Mouse (Mus musculus) limb, embryonic 14.5 days (tissue): Measurements from ENCODE around the gene Acbd3. TPM values are rescaled to one million over a fixed set of nuclear protein-coding genes. Genes with fewer than 3 reads are reported as not detected.
A peak's percentile ranks its signal among the peaks of the same experiment; 100 is the strongest.

ENCODE experiments used
- ATAC-seq: fragments of 200-750 bp; cut with Nextera tagmentation; 2 replicates; pipeline ENCODE4 v1.8.0; 2017; ENCODE audit warnings: low read depth, moderate number of reproducible peaks, moderate TSS enrichment; ENCODE audit not compliant: low FRiP score
- DNase-seq: peaks from one replicate; pipeline ENCODE4 v3.0.0-alpha.2; 2015; ENCODE audit warnings: low spot score
- H3K27ac ChIP-seq: fragments of 300-500 bp; sonication (generic); replicated peaks from 2 replicates; pipeline ENCODE4 v1.5.1; 2014; ENCODE audit warnings: low read depth, mild to moderate bottlenecking, low read length, moderate library complexity, mixed read lengths
- H3K27me3 ChIP-seq: fragments of 300-500 bp; sonication (generic); 2 replicates; pipeline ENCODE4 v1.6.1; 2014; ENCODE audit warnings: low read length, mixed read lengths; ENCODE audit not compliant: control insufficient read depth, insufficient read depth
- H3K36me3 ChIP-seq: fragments of 300-500 bp; sonication (generic); 2 replicates; pipeline ENCODE4 v1.6.1; 2014; ENCODE audit warnings: mild to moderate bottlenecking, low read length, moderate library complexity, mixed read lengths; ENCODE audit not compliant: control insufficient read depth, insufficient read depth
- H3K4me1 ChIP-seq: fragments of 300-500 bp; sonication (generic); 2 replicates; pipeline ENCODE4 v1.6.1; 2014; ENCODE audit warnings: antibody characterized with exemption, low read length, mixed read lengths; ENCODE audit not compliant: control insufficient read depth, insufficient read depth
- H3K4me2 ChIP-seq: fragments of 300-500 bp; sonication (generic); replicated peaks from 2 replicates; pipeline ENCODE4 v1.6.1; 2014; ENCODE audit warnings: low read depth, mild to moderate bottlenecking, low read length, moderate library complexity; ENCODE audit not compliant: severe bottlenecking
- H3K4me3 ChIP-seq: fragments of 300-500 bp; sonication (generic); replicated peaks from 2 replicates; pipeline ENCODE4 v1.5.1; 2014; ENCODE audit warnings: low read length
- H3K9ac ChIP-seq: fragments of 300-500 bp; sonication (generic); 2 replicates; pipeline ENCODE4 v1.6.1; 2014; ENCODE audit warnings: mild to moderate bottlenecking, low read depth, low read length, moderate library complexity; ENCODE audit not compliant: severe bottlenecking
- H3K9me3 ChIP-seq: fragments of 300-500 bp; sonication (generic); 2 replicates; pipeline ENCODE4 v1.6.1; 2016; ENCODE audit warnings: low read length; ENCODE audit not compliant: control insufficient read depth
- POLR2A ChIP-seq: fragments of 200-500 bp; IDR thresholded peaks from 2 replicates; pipeline ENCODE4 v1.8.0; 2012; ENCODE audit warnings: inconsistent platforms, mild to moderate bottlenecking, moderate library complexity, borderline replicate concordance; ENCODE audit not compliant: insufficient read depth, insufficient read length; ENCODE audit errors: extremely low read depth
- WGBS: fragments of 180-500 bp; shearing (Covaris S2); extraction: QIAGEN DNeasy Blood & Tissue Kit; methylation state at CpG from one replicate; pipeline ENCODE4 v1.1.7; 2014; 5-methylcytosine and 5-hydroxymethylcytosine counted together
- polyA plus RNA-seq, 2 experiments: library from polyadenylated mRNA; depleted of rRNA in 1 of 2; stranded (reverse) in 1 of 2; unstranded in 1 of 2; fragments of >200 nt; fragmentation: Nextera tagmentation in 1 of 2; extraction: Ambion mirVana in 1 of 2; gene quantifications; 2 replicates each; pipeline versions ENCODE4 v1.2.1 to v1.2.3; 2012 to 2014

Acbd3 gene
- polyA plus RNA-seq, 2 experiments = 29.4 to 41.9 TPM

DNA sequence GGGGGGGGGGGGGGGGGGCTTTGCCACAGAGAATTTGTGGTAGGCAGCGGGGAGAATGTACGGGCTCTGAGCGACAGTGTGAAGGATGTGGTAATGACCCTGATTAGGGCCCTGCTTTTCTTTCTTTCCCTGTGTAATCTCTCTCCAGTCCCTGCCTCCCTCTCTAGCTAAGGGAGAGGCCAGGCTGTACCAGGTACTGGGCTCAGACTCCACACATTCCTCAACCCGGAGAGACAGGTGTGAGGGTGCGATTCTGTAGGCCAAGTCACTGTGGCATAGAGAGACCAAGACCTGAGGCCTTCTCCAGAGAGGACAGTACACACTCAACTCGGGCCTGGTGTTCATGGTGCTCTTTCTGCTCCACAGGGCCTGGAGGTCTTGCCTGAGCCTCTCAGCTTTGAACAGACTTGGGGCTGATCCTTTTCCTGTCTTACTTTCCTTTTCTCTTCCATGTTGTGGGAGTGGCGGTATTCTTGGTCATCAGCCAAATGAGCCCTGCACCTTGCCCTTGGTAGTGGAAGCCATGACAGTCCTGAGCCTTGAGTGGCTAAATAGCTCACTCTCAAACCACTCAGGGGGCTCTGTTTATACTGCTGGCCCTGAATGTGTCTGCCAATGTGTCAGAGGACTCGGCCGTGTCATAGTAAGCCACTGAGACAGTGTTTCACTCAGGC lies 57.2 kb downstream of the Acbd3 start:
- no peaks in the 10 kb centered on the region for H3K27me3 ChIP-seq
- H3K9me3 ChIP-seq = no peaks in the 10 kb centered on the region
- no peak for DNase-seq
- ATAC-seq = no peak
- H3K4me1 ChIP-seq = no peaks in the 10 kb centered on the region
- no peak for TF ChIP-seq POLR2A
- no peak overlapping the region for H3K27ac ChIP-seq
- no peak overlapping the region for H3K9ac ChIP-seq
- H3K4me2 ChIP-seq = no peak overlapping the region
- no peaks in the 10 kb centered on the region for H3K36me3 ChIP-seq
- WGBS = 67% methylated on average over 9 of the region's 9 CpGs
- H3K4me3 ChIP-seq = no peak overlapping the region

DNA sequence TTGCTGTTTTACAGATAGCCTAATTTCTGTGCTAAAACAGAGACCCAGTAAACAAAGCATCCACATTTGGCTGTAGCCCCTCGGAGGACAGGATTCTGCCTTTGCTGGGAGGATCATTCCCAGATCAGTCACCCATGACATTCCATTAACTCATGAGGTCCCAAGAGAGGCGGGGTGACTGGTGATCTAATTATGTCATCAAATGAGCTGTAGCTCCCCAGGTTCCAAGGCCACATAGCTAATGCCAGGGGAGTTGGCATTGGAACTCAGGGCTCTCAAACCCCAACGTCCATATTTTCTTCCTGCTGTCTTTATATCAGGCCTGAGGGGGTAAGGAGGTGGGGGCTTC lies 57.7 kb downstream of the Acbd3 start:
- ATAC-seq (no peak), DNase-seq (no peak)
- no peak overlapping the region for H3K9ac ChIP-seq
- no peak overlapping the region for H3K27ac ChIP-seq
- H3K9me3 ChIP-seq = no peaks in the 10 kb centered on the region
- H3K4me3 ChIP-seq = no peak overlapping the region
- TF ChIP-seq POLR2A = no peak
- no peaks in the 10 kb centered on the region for H3K27me3 ChIP-seq
- H3K4me2 ChIP-seq = no peak overlapping the region
- H3K36me3 ChIP-seq = no peaks in the 10 kb centered on the region
- no peaks in the 10 kb centered on the region for H3K4me1 ChIP-seq
- 40% methylated on average over 3 of the region's 3 CpGs for WGBS

DNA sequence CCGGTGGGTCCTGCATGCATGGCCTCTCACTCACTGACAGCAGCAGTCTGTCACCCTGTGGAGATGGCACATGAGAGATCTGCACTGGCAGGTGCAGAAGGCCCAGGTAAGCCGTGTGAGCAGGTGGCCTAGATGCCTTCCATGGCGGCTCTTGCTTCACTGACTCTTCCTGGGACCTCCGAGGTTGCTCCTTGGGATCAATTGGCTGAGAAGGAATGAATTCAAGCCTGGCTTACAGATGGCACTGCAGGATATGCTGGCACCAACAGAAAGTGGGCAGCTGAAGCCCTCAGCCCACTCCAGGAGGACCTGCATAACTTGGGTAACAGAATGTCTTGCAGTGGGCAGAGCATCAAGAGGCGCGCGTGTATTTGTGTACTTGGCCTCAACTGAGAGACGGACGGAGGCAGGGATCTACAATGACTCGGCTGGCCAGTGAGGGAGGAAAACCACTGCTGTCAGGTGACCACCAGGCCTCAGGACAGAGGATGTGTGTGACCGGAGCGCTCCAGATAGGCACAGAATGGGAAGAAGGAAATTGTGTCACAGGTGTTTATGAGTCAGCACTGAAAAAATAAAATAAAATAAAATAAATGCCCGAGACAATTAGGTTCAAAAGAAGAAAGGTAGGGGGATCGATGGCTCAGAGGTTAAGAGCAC lies 66.1 kb downstream of the Acbd3 start:
- Histone ChIP-seq H3K4me2 (no peak overlapping the region), H3K27ac (no peak overlapping the region), H3K36me3 (no peaks in the 10 kb centered on the region), H3K9ac (no peak overlapping the region), H3K9me3 (no peaks in the 10 kb centered on the region), H3K4me3 (no peak overlapping the region), H3K4me1 (peaks cover 11% of the 10 kb centered on the region), H3K27me3 (no peaks in the 10 kb centered on the region)
- 84% methylated on average over 14 of the region's 14 CpGs for WGBS
- ATAC-seq = no peak
- no peak for TF ChIP-seq POLR2A
- DNase-seq = no peak

DNA sequence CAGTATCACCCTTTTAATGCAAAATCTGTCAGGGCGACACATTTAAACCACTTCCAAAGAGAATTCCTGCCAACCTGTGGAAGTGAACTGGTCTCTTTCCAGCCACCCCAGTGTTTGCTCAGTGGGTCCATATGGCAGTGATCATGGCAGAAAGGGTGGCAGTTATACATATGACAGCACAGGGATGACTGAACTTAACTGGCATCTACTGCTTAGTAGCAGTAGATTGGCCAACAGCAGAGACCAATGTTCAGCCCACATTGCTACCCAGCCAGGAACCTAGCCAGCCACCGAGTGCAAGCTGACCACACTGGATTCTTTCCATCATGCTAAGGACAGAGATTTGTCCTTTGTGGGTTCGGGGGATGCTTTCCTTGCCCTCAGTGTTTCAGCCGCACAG lies 67.0 kb downstream of the Acbd3 start:
- H3K9ac ChIP-seq = no peak overlapping the region
- peaks cover 11% of the 10 kb centered on the region for H3K4me1 ChIP-seq
- H3K27me3 ChIP-seq = no peaks in the 10 kb centered on the region
- 81% methylated on average over 4 of the region's 4 CpGs for WGBS
- TF ChIP-seq POLR2A = no peak
- no peak overlapping the region for H3K4me2 ChIP-seq
- H3K36me3 ChIP-seq = no peaks in the 10 kb centered on the region
- no peak overlapping the region for H3K27ac ChIP-seq
- DNase-seq (no peak), ATAC-seq (no peak)
- no peak overlapping the region for H3K4me3 ChIP-seq
- H3K9me3 ChIP-seq = no peaks in the 10 kb centered on the region

DNA sequence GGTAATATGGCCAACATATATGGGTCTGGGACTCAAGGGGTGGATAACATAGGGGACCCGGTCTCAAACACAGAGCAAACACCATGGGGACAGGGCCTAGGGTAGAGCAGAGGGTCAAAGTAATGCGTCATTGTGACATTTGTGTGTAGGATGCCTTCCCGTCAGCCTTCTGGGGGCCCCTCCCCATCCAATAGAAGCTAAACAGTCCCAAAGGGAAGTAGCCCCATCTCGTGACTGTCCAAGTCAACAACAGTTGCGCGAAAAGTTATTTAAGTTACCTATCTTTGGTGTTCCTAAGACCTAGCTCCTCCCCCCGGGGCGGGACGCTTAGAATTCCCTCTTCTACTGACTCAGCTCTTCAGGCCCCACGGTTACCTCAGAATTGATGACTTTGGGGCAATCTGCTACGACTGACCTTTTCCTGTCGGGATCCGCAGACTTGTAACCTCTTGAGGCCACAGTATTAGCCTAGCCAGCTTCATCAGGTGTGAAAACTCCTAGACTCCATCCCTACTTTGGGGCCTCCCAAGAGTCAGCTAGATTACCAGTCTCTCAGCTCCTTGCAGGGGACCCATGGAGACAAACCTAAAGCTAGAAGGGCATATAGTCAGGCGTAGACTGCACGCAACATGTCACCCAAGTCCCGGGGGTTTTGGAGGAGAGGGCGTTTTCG lies 67.7 kb downstream of the Acbd3 start:
- H3K9ac ChIP-seq = peak overlapping the region; percentile 51; the same call in 1 of the 2 replicates
- WGBS = 7% methylated on average over 18 of the region's 18 CpGs
- H3K27me3 ChIP-seq = no peaks in the 10 kb centered on the region
- peak overlapping the region; percentile 69 for H3K4me2 ChIP-seq
- TF ChIP-seq POLR2A = no peak
- ATAC-seq = peak; percentile 28; the same call in 1 of the 2 replicates
- H3K4me3 ChIP-seq = peak overlapping the region; percentile 33
- H3K27ac ChIP-seq = no peak overlapping the region
- no peaks in the 10 kb centered on the region for H3K9me3 ChIP-seq
- no peak for DNase-seq
- H3K36me3 ChIP-seq = no peaks in the 10 kb centered on the region
- peaks cover 11% of the 10 kb centered on the region for H3K4me1 ChIP-seq
